Mouse (Mus musculus) liver, embryonic 13.5 days (tissue): ENCODE data around the gene Mlana. TPM values are rescaled to one million over a fixed set of nuclear protein-coding genes. Genes with fewer than 3 reads are reported as not detected.

Experiments used
- ATAC-seq: fragments of 200-750 bp; cut with Nextera tagmentation; 2 replicates; pipeline ENCODE4 v1.8.0; 2017; ENCODE audit warnings: low read depth, mild to moderate bottlenecking, moderate number of reproducible peaks, moderate library complexity
- DNase-seq: peaks from one replicate; pipeline ENCODE4 v3.0.0; 2022
- H3K27ac ChIP-seq: fragments of 300-500 bp; sonication (generic); 2 replicates; pipeline ENCODE4 v1.5.1; 2015; ENCODE audit warnings: moderate library complexity, mild to moderate bottlenecking, inconsistent platforms
- H3K27me3 ChIP-seq: fragments of 300-500 bp; sonication (generic); 2 replicates; pipeline ENCODE4 v1.6.1; 2015; ENCODE audit warnings: mild to moderate bottlenecking, inconsistent platforms
- H3K36me3 ChIP-seq: fragments of 300-500 bp; sonication (generic); 2 replicates; pipeline ENCODE4 v1.6.1; 2015; ENCODE audit warnings: mild to moderate bottlenecking, inconsistent platforms
- H3K4me1 ChIP-seq: fragments of 300-500 bp; sonication (generic); replicated peaks from 2 replicates; pipeline ENCODE4 v1.6.1; 2015; ENCODE audit warnings: inconsistent platforms
- H3K4me2 ChIP-seq: fragments of 300-500 bp; sonication (generic); 2 replicates; pipeline ENCODE4 v1.6.1; 2015; ENCODE audit warnings: inconsistent platforms, mild to moderate bottlenecking, moderate library complexity
- H3K4me3 ChIP-seq: fragments of 300-500 bp; sonication (generic); replicated peaks from 2 replicates; pipeline ENCODE4 v1.5.1; 2015; ENCODE audit warnings: mild to moderate bottlenecking, inconsistent platforms
- H3K9ac ChIP-seq: fragments of 300-500 bp; sonication (generic); 2 replicates; pipeline ENCODE4 v1.6.1; 2015; ENCODE audit warnings: mild to moderate bottlenecking, inconsistent platforms
- H3K9me3 ChIP-seq: fragments of 300-500 bp; sonication (generic); replicated peaks from 2 replicates; pipeline ENCODE4 v1.6.1; 2016; ENCODE audit warnings: inconsistent platforms
- WGBS: fragments of 180-500 bp; shearing (Covaris S2); methylation state at CpG from one replicate; pipeline ENCODE4 v1.1.7; 2015; ENCODE audit not compliant: insufficient replicate concordance; 5-methylcytosine and 5-hydroxymethylcytosine counted together
- polyA plus RNA-seq: library from polyadenylated mRNA; unstranded; fragments of >200 nt; fragmentation: Nextera tagmentation; extraction: Ambion mirVana; gene quantifications from 2 replicates; pipeline ENCODE4 v1.2.1, GENCODE M21; 2015

The Mlana gene
- polyA plus RNA-seq, 1 experiment from 2014 or later: not detected

GRCm38 (mm10) chr19:29707314-29707898, 9.8 kb downstream of the Mlana start:
- peak overlapping the region; percentile 53 for H3K4me2 ChIP-seq

DNA sequence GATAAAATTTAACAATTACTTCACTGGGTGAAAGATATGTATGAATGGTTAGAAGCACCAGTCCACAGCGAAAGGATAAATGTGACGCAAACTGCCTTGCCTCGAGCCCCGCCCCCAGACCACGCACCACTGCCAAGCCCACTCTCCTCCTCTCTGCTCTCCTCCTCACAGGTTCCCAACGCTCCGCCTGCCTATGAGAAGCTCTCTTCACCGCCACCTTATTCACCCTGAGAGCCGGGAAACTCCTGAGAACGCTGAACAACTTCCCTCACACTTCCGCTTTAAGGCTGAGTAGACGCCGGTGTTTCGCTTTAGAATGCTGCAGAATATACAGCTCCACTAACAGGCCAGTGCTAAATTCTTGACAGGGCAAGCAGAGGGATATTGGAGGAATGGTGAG, 10.4 kb downstream of the Mlana start:
- peak overlapping the region; percentile 43 for H3K4me3 ChIP-seq
- H3K9me3 ChIP-seq: no peaks in the 10 kb centered on the region
- no peaks in the 10 kb centered on the region for H3K27me3 ChIP-seq
- ATAC-seq (no peak), DNase-seq (peak; percentile 3)
- peak overlapping the region; percentile 40; the same call in 1 of the 2 replicates for H3K9ac ChIP-seq
- peak overlapping the region; percentile 53 for H3K4me2 ChIP-seq
- no peaks in the 10 kb centered on the region for H3K4me1 ChIP-seq
- H3K36me3 ChIP-seq: no peaks in the 10 kb centered on the region
- WGBS: 44% methylated on average over 14 of the region's 14 CpGs
- H3K27ac ChIP-seq: no peak overlapping the region

More at GRCm38 (mm10) chr19:29707314-29707898, 9.8 kb downstream of the Mlana start:
- no peak for ATAC-seq
- H3K27ac ChIP-seq: no peak overlapping the region
- H3K9me3 ChIP-seq: no peaks in the 10 kb centered on the region
- no peaks in the 10 kb centered on the region for H3K36me3 ChIP-seq
- no peak for DNase-seq
- no peaks in the 10 kb centered on the region for H3K4me1 ChIP-seq
- H3K4me3 ChIP-seq: peak overlapping the region; percentile 43
- no peak overlapping the region for H3K9ac ChIP-seq
- WGBS: 74% methylated on average over 9 of the region's 9 CpGs
- H3K27me3 ChIP-seq: no peaks in the 10 kb centered on the region

DNA sequence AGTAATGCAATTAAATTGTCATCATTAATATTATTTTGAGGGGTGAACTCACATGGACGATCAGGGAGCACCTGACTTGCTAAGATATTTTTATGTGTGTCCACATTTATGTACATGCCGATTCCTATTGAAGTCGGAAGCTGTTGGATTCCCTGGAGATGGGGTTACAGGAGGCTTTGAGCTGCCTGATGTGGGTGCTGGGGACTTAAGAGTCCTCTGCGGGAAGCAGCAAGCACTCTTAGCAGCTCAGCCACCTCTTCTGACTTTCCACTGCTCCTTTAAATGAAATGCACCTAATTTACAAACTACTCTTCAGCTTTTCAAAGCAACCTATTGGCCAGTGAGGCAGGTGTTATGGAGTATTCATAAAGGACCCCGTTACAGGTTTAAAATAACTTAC, 10.8 kb downstream of the Mlana start:
- H3K9ac ChIP-seq: no peak overlapping the region
- no peaks in the 10 kb centered on the region for H3K9me3 ChIP-seq
- peak overlapping the region; percentile 53 for H3K4me2 ChIP-seq
- no peak for DNase-seq
- no peaks in the 10 kb centered on the region for H3K36me3 ChIP-seq
- 56% methylated on average over 5 of the region's 5 CpGs for WGBS
- peak overlapping the region; percentile 43 for H3K4me3 ChIP-seq
- H3K27ac ChIP-seq: no peak overlapping the region
- H3K4me1 ChIP-seq: no peaks in the 10 kb centered on the region
- no peak for ATAC-seq
- H3K27me3 ChIP-seq: no peaks in the 10 kb centered on the region

- no peak overlapping the region for H3K9ac ChIP-seq
- no peaks in the 10 kb centered on the region for H3K36me3 ChIP-seq
- no peak overlapping the region for H3K4me3 ChIP-seq
- DNase-seq (no peak), ATAC-seq (no peak)
- no peaks in the 10 kb centered on the region for H3K9me3 ChIP-seq
- no peaks in the 10 kb centered on the region for H3K27me3 ChIP-seq
- 76% methylated on average over 3 of the region's 3 CpGs for WGBS
- no peak overlapping the region for H3K27ac ChIP-seq
- H3K4me2 ChIP-seq: no peak overlapping the region
- H3K4me1 ChIP-seq: no peaks in the 10 kb centered on the region
These were observed 11.8 kb downstream of the Mlana start for GRCm38 (mm10) chr19:29709461-29709860.

DNA sequence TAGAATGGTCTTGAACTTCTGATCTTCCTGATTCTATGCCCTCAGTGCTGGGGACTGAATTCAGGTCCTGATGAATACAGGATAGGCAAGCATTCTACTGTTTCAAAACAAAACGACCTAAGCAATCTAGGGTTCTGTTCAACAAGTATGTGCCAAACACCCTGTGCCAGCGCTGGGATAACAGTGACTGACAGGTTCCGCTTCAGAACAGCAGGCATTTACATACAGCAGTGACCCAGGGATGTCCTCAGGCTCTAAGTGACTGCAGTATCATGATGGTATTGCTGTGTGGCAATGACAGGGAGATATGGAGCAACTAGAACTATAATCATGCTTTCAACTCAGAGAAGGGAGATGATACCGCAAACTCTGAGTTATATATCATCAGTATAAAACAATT, 15.8 kb downstream of the Mlana start:
- no peaks in the 10 kb centered on the region for H3K9me3 ChIP-seq
- WGBS: 75% methylated on average over 4 of the region's 4 CpGs
- no peak overlapping the region for H3K4me2 ChIP-seq
- DNase-seq: no peak
- H3K27me3 ChIP-seq: no peaks in the 10 kb centered on the region
- H3K4me1 ChIP-seq: no peaks in the 10 kb centered on the region
- ATAC-seq: no peak
- peaks cover 13% of the 10 kb centered on the region for H3K36me3 ChIP-seq
- no peak overlapping the region for H3K27ac ChIP-seq
- H3K9ac ChIP-seq: no peak overlapping the region
- H3K4me3 ChIP-seq: no peak overlapping the region

GRCm38 (mm10) chr19:29717854-29718253, 20.2 kb downstream of the Mlana start:
- Histone ChIP-seq H3K27me3 (no peaks in the 10 kb centered on the region), H3K36me3 (peaks cover 21% of the 10 kb centered on the region), H3K4me3 (no peak overlapping the region), H3K27ac (no peak overlapping the region), H3K9ac (no peak overlapping the region), H3K9me3 (no peaks in the 10 kb centered on the region), H3K4me1 (no peaks in the 10 kb centered on the region), H3K4me2 (no peak overlapping the region)
- DNase-seq: no peak
- WGBS: 67% methylated on average over 3 of the region's 3 CpGs
- no peak for ATAC-seq

DNA sequence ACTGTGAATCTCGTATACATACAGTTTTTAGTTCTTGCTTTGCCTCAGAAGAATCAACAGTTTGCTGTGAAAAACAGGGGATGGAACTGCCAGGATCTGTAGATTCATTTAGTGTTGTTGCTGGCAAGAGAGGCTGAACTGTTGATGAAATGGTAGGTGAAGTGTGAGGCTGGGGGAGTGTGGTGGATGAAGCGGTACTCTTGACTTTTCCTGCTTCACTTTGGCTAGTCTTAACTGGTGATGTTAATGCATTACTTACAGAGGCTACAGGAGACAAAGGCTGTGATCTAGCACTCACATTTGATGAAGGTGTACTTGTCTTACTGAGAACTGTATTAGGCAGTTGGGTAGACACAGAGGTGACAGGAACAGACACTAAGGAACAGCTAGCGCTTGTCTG, 20.9 kb downstream of the Mlana start:
- H3K27me3 ChIP-seq: no peaks in the 10 kb centered on the region
- no peaks in the 10 kb centered on the region for H3K9me3 ChIP-seq
- no peak overlapping the region for H3K4me3 ChIP-seq
- ATAC-seq (no peak), DNase-seq (no peak)
- no peaks in the 10 kb centered on the region for H3K4me1 ChIP-seq
- no peak overlapping the region for H3K9ac ChIP-seq
- WGBS: 85% methylated on average over 3 of the region's 3 CpGs
- no peak overlapping the region for H3K27ac ChIP-seq
- H3K36me3 ChIP-seq: peaks cover 21% of the 10 kb centered on the region
- H3K4me2 ChIP-seq: no peak overlapping the region

DNA sequence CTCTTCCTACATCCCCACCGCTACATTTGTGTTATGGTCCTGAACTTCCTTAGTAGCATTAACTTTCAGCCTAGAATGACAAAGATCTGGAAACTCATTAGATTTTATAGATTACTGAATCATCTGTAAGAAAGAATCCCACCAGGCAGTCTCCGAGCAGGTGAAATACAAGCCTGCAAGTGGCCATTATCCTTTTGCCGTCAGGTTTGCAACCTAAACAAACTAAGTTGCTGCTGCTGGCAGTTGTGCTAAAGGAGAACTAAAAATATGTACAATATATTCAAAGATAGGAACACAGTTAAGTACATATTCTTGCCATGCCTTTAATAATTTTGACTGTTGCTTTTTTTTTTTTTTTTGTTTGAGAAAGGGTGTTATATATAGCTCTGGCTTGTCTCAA, 37.8 kb downstream of the Mlana start:
- no peak overlapping the region for H3K4me3 ChIP-seq
- no peak overlapping the region for H3K4me2 ChIP-seq
- DNase-seq (no peak), ATAC-seq (no peak)
- H3K9ac ChIP-seq: no peak overlapping the region
- no peaks in the 10 kb centered on the region for H3K4me1 ChIP-seq
- no peaks in the 10 kb centered on the region for H3K9me3 ChIP-seq
- no peaks in the 10 kb centered on the region for H3K36me3 ChIP-seq
- WGBS: 82% methylated on average over 3 of the region's 3 CpGs
- H3K27me3 ChIP-seq: no peaks in the 10 kb centered on the region
- no peak overlapping the region for H3K27ac ChIP-seq

DNA sequence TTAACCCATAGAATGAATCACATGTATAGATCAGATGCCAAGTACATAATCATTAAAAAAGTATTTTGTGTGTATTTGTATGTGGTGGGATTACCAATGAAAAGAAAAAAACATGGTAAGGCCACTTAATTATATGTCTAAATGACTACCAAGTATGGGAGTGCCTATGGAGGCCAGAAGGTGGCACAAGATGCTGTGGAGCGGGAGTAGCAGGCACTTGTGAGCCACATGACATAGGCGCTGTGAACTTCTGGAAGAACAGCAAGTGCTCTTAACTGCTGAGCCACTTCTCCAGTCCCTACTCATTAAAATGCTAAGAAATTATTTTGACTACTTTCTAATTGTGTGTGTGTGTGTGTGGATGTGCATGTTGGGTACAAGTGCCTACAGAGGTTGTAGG, 42.0 kb downstream of the Mlana start:
- Histone ChIP-seq H3K27me3 (no peaks in the 10 kb centered on the region), H3K9me3 (no peaks in the 10 kb centered on the region), H3K4me3 (no peak overlapping the region), H3K36me3 (no peaks in the 10 kb centered on the region), H3K27ac (no peak overlapping the region), H3K4me2 (no peak overlapping the region), H3K9ac (no peak overlapping the region), H3K4me1 (no peaks in the 10 kb centered on the region)
- ATAC-seq (no peak), DNase-seq (no peak)
- 85% methylated on average over 2 of the region's 2 CpGs for WGBS

DNA sequence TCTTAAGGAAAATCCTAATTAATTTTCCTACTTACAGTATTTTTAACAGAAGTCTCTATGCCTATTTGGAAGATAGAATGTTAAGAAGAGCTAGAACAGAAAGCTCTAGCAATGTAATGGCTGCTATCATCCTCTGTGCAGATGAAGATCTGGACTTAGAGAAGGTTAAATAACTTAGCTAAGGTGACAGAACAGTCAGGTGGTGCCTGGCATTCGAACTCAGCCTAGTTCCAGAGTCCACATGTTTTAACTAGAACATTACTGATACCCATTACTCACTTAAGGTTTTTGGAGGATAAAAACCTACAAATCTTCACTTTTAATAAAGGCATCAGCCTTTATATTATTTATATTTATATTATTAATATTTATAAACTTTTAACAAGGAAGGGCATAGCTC, 43.0 kb downstream of the Mlana start:
- Histone ChIP-seq H3K9me3 (no peaks in the 10 kb centered on the region), H3K4me3 (no peak overlapping the region), H3K27me3 (no peaks in the 10 kb centered on the region), H3K4me2 (no peak overlapping the region), H3K36me3 (no peaks in the 10 kb centered on the region), H3K27ac (no peak overlapping the region), H3K4me1 (no peaks in the 10 kb centered on the region), H3K9ac (no peak overlapping the region)
- no peak for ATAC-seq
- 65% methylated on average over 1 of the region's 1 CpGs for WGBS
- no peak for DNase-seq

DNA sequence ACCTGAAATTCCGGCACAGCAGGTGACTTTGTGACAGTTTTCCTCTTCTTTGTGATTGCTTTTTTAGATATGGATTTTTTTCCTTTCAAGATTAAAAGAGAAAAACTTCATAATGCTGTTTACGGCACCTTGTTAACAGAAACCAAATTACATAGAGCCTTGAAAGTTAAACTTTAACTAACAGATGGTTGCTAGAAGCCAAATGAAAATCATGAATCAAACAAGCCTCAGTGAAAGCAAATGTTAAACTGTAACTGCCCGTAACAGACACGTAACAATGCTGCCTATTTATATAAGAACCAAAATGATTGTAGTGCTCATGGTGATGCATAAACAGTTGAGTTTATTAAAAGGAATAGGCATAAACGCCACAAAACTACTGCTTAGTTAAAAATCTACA, 45.9 kb downstream of the Mlana start:
- DNase-seq (no peak), ATAC-seq (no peak)
- Histone ChIP-seq H3K27me3 (no peaks in the 10 kb centered on the region), H3K27ac (no peak overlapping the region), H3K9me3 (no peaks in the 10 kb centered on the region), H3K4me1 (no peaks in the 10 kb centered on the region), H3K36me3 (0 out of 2 replicates have a peak, but pooled peaks cover 3% of the 10 kb centered on the region), H3K4me3 (no peak overlapping the region), H3K4me2 (no peak overlapping the region), H3K9ac (no peak overlapping the region)
- WGBS: 73% methylated on average over 5 of the region's 5 CpGs

DNA sequence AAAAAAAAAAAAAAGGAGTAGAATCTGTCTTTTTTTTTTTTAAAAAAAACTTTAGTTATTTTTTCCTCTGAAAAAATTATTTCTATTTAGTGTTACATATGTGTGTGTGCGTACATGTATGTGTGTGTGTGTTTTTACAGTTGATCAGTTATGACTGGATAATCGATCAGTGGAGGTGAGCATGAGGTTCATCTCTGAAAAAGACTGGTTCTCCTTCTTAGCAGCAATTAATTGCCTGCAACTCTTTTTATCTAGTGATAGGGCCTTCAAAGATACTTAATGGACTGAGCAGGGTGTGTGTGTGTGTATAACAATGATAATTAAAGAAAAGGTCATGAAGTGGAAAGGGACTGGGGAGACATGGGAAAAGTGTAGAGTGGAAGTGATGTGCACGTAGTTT, 53.4 kb downstream of the Mlana start:
- WGBS: 80% methylated on average over 3 of the region's 3 CpGs

More for the DNA sequence above, 53.4 kb downstream of the Mlana start:
- Histone ChIP-seq H3K4me2 (no peak overlapping the region), H3K9ac (no peak overlapping the region), H3K27ac (no peak overlapping the region), H3K36me3 (0 out of 2 replicates have a peak, but pooled peaks cover 3% of the 10 kb centered on the region), H3K27me3 (no peaks in the 10 kb centered on the region), H3K4me1 (no peaks in the 10 kb centered on the region), H3K4me3 (no peak overlapping the region), H3K9me3 (no peaks in the 10 kb centered on the region)
- no peak for ATAC-seq
- no peak for DNase-seq
